Mouse (Mus musculus): ENCODE data around the gene Mroh9.

DNA sequence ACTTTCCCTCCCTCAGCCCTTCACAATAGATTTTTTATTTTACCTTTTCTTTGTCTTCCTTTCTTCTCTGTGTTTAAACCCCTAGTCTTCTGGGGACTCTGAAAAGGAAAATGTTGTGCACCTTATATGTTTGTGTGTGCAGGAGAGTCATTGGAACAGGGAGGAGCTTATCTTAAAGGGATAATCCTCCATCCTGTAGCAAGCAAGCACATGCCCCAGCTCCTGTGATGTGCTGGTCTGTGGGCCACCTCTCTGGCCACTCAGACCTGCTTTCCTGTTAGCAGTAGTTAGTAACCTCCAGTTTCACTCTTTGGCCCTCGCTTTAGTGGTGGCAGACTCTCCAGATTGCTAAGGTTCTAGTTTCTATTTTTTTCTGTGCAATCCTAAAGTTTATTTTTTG is 101.0 kb downstream of the Mroh9 start, which contains the start of gene Fmo3:
- TF ChIP-seq CTCF (IDR thresholded peaks at IDR 0.05) (no peak), EP300 (IDR thresholded peaks at IDR 0.05) (no peak)
